Mouse (Mus musculus) stomach, postnatal 0 days (tissue): Measurements from ENCODE around the gene B4galt1. TPM values are rescaled to one million over a fixed set of nuclear protein-coding genes. Genes with fewer than 3 reads are reported as not detected.

Experiments used
- ATAC-seq: fragments of 200-750 bp; cut with Nextera tagmentation; 2 replicates; pipeline ENCODE4 v1.8.0; 2017; ENCODE audit not compliant: low FRiP score, low TSS enrichment
- DNase-seq: peaks from one replicate; pipeline ENCODE4 v3.0.0-alpha.2; 2016; ENCODE audit warnings: low spot score
- H3K27ac ChIP-seq: fragments of 300-500 bp; sonication (generic); replicated peaks from 2 replicates; pipeline ENCODE4 v1.5.1; 2014; ENCODE audit warnings: mild to moderate bottlenecking, control low read depth
- H3K27me3 ChIP-seq: fragments of 300-500 bp; sonication (generic); 2 replicates; pipeline ENCODE4 v1.6.1; 2014; ENCODE audit warnings: low read length; ENCODE audit not compliant: control insufficient read depth, insufficient read depth
- H3K36me3 ChIP-seq: fragments of 300-500 bp; sonication (generic); 2 replicates; pipeline ENCODE4 v1.6.1; 2014; ENCODE audit warnings: low read length, mixed read lengths; ENCODE audit not compliant: control insufficient read depth, insufficient read depth
- H3K4me1 ChIP-seq: fragments of 300-500 bp; sonication (generic); replicated peaks from 2 replicates; pipeline ENCODE4 v1.6.1; 2014; ENCODE audit warnings: antibody characterized with exemption; ENCODE audit not compliant: control insufficient read depth, insufficient read depth
- H3K4me2 ChIP-seq: fragments of 300-500 bp; sonication (generic); replicated peaks from 2 replicates; pipeline ENCODE4 v1.6.1; 2014; ENCODE audit warnings: low read depth, mild to moderate bottlenecking, control low read depth, moderate library complexity
- H3K4me3 ChIP-seq: fragments of 300-500 bp; sonication (generic); 2 replicates; pipeline ENCODE4 v1.5.1; 2014; ENCODE audit warnings: low read depth, low read length, control low read depth
- H3K9ac ChIP-seq: fragments of 300-500 bp; sonication (generic); 2 replicates; pipeline ENCODE4 v1.6.1; 2014; ENCODE audit warnings: mild to moderate bottlenecking, low read length, control low read depth, mixed read lengths
- H3K9me3 ChIP-seq: fragments of 300-500 bp; sonication (generic); 2 replicates; pipeline ENCODE4 v1.6.1; 2016; ENCODE audit warnings: low read length; ENCODE audit not compliant: control insufficient read depth
- CTCF ChIP-seq: IDR thresholded peaks from 2 replicates; pipeline ENCODE4 v1.5.1; 2016; ENCODE audit warnings: antibody characterized with exemption, low read depth, mild to moderate bottlenecking, moderate library complexity
- EP300 ChIP-seq: optimal IDR thresholded peaks from 2 replicates; pipeline ENCODE3; 2016; ENCODE audit warnings: antibody characterized with exemption
- WGBS: fragments of 180-500 bp; shearing (Covaris S2); extraction: QIAGEN DNeasy Blood & Tissue Kit; methylation state at CpG from one replicate; pipeline ENCODE4 v1.1.7; 2014; 5-methylcytosine and 5-hydroxymethylcytosine counted together
- polyA plus RNA-seq: library from polyadenylated mRNA; unstranded; fragments of >200 nt; fragmentation: Nextera tagmentation; extraction: Ambion mirVana; gene quantifications from 2 replicates; pipeline ENCODE4 v1.2.1, GENCODE M21; 2015

B4galt1 gene
- polyA plus RNA-seq, 1 experiment from 2014 or later, result 34.3 TPM

DNA sequence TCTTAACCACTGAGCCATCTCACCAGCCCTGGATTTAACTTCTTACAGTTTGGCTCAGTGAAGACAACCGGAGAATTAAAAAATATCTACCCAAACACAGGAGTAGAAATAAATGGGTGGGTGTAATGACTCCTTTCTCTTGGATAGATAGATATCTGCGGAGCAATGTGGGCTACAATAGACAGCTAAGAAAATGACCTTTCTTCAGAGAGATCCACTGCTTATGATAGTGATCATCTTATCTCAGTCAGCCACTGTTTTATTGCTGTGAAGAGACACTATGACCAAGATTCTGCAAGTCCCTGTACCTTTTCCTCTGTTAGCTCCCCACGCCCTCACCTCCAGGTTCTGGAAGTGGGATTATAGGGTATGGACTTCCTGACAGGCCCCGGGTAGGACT is 70.8 kb downstream of the B4galt1 start:
- no peaks in the 10 kb centered on the region for H3K9me3 ChIP-seq
- no peaks in the 10 kb centered on the region for H3K4me1 ChIP-seq
- DNase-seq (no peak), ATAC-seq (no peak)
- 90% methylated on average over 4 of the region's 4 CpGs for WGBS
- H3K4me3 ChIP-seq, result no peak overlapping the region
- no peak overlapping the region for H3K9ac ChIP-seq
- TF ChIP-seq CTCF (no peak), EP300 (no peak)
- no peak overlapping the region for H3K4me2 ChIP-seq
- no peaks in the 10 kb centered on the region for H3K36me3 ChIP-seq
- no peak overlapping the region for H3K27ac ChIP-seq
- H3K27me3 ChIP-seq, result no peaks in the 10 kb centered on the region

- DNase-seq, result no peak
- peak overlapping the region; percentile 45; the same call in 1 of the 2 replicates for H3K27ac ChIP-seq
- H3K4me2 ChIP-seq, result no peak overlapping the region
- H3K9me3 ChIP-seq, result no peaks in the 10 kb centered on the region
- no peak overlapping the region for H3K4me3 ChIP-seq
- no peaks in the 10 kb centered on the region for H3K27me3 ChIP-seq
- no peaks in the 10 kb centered on the region for H3K4me1 ChIP-seq
- no peak overlapping the region for H3K9ac ChIP-seq
- TF ChIP-seq EP300 (no peak), CTCF (no peak)
- no peak for ATAC-seq
- H3K36me3 ChIP-seq, result no peaks in the 10 kb centered on the region
- WGBS, result 28% methylated on average over 8 of the region's 8 CpGs
Observed at GRCm38 (mm10) chr4:40781797-40782495, 71.9 kb downstream of the B4galt1 start.

DNA sequence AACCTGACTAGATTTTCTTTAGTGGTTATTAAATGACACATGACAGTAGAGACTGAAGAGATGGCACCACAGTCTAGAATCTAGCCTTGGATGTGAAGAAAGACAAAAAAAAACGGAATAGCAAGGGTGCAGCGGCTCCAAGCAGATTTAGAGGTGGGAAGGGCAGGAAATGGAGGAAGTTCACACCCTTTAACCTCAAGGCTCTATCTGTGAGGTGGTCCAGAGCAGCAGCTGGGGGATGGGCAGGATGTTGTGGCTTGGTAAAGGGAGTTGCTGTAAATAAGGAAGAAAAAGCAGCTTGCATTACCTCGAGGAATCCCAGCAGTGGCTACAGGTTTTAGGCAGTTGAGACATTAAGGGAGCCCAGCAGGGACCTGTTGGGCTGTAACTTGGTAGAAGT is 72.7 kb downstream of the B4galt1 start:
- Histone ChIP-seq H3K9me3 (no peaks in the 10 kb centered on the region), H3K27ac (no peak overlapping the region), H3K9ac (no peak overlapping the region), H3K4me2 (no peak overlapping the region), H3K4me1 (no peaks in the 10 kb centered on the region), H3K4me3 (no peak overlapping the region), H3K27me3 (no peaks in the 10 kb centered on the region), H3K36me3 (no peaks in the 10 kb centered on the region)
- 27% methylated on average over 3 of the region's 3 CpGs for WGBS
- TF ChIP-seq EP300, result no peak
- TF ChIP-seq CTCF, result no peak
- ATAC-seq (no peak), DNase-seq (no peak)

GRCm38 (mm10) chr4:40778656-40779055 is 75.1 kb downstream of the B4galt1 start:
- no peak overlapping the region for H3K4me3 ChIP-seq
- no peak overlapping the region for H3K9ac ChIP-seq
- H3K9me3 ChIP-seq, result no peaks in the 10 kb centered on the region
- no peaks in the 10 kb centered on the region for H3K27me3 ChIP-seq
- TF ChIP-seq CTCF (peak; percentile 48), EP300 (no peak)
- H3K27ac ChIP-seq, result no peak overlapping the region
- H3K36me3 ChIP-seq, result no peaks in the 10 kb centered on the region
- WGBS, result 78% methylated on average over 6 of the region's 6 CpGs
- no peak overlapping the region for H3K4me2 ChIP-seq
- ATAC-seq (no peak), DNase-seq (no peak)
- H3K4me1 ChIP-seq, result peaks cover 6% of the 10 kb centered on the region; the same call in 1 of the 2 replicates

DNA sequence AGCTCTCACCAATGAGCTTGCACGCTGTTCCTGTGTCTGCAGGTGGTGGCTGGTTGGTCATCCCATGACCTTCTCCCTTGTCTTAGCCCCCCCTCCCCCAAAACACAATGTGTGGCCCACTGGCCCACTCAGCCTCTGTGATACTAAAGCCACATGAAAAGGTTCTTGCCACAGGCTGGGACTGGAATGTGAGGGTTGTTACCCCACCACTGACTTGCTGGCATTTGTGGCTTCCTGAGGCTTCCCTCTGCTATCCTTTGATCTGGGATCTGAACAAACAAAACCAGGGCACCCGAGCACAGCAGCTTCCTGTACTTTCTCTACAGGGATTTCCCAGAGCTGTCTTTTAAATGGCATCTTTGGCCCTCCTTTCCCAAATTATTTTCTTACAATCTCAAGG is 76.7 kb downstream of the B4galt1 start:
- DNase-seq (no peak), ATAC-seq (no peak)
- Histone ChIP-seq H3K4me1 (peaks cover 6% of the 10 kb centered on the region; the same call in 1 of the 2 replicates), H3K4me2 (no peak overlapping the region), H3K36me3 (no peaks in the 10 kb centered on the region), H3K9ac (no peak overlapping the region), H3K4me3 (no peak overlapping the region), H3K27ac (no peak overlapping the region), H3K27me3 (no peaks in the 10 kb centered on the region), H3K9me3 (no peaks in the 10 kb centered on the region)
- TF ChIP-seq EP300, result no peak
- no peak for TF ChIP-seq CTCF
- WGBS, result 46% methylated on average over 2 of the region's 2 CpGs

- Histone ChIP-seq H3K4me3 (no peak overlapping the region), H3K27ac (0 out of 2 replicates have a peak overlapping the region, but pooled peaks have one; percentile 30), H3K4me1 (peaks cover 6% of the 10 kb centered on the region; the same call in 1 of the 2 replicates), H3K9me3 (no peaks in the 10 kb centered on the region), H3K36me3 (no peaks in the 10 kb centered on the region), H3K4me2 (no peak overlapping the region), H3K27me3 (no peaks in the 10 kb centered on the region), H3K9ac (no peak overlapping the region)
- ATAC-seq (0 out of 2 replicates have a peak, but pooled peaks have one; percentile 11), DNase-seq (peak; percentile 57)
- no peak for TF ChIP-seq EP300
- TF ChIP-seq CTCF, result no peak
- 48% methylated on average over 4 of the region's 4 CpGs for WGBS
Observed at GRCm38 (mm10) chr4:40776416-40776815, 77.4 kb downstream of the B4galt1 start.
